Mouse (Mus musculus) lung, embryonic 14.5 days (tissue): ENCODE results near the gene Tgfb3. TPM values are rescaled to one million over a fixed set of nuclear protein-coding genes. Genes with fewer than 3 reads are reported as not detected.

Experiments used
- ATAC-seq: fragments of 200-750 bp; cut with Nextera tagmentation; 2 replicates; pipeline ENCODE4 v1.8.0; 2017; ENCODE audit warnings: mild to moderate bottlenecking, moderate TSS enrichment, moderate library complexity; ENCODE audit not compliant: insufficient read depth
- DNase-seq: peaks from one replicate; pipeline ENCODE4 v3.0.0-alpha.2; 2015
- H3K27ac ChIP-seq: fragments of 300-500 bp; sonication (generic); 2 replicates; pipeline ENCODE4 v1.5.1; 2014; ENCODE audit warnings: low read depth, mild to moderate bottlenecking, moderate library complexity
- H3K27me3 ChIP-seq: fragments of 300-500 bp; sonication (generic); 2 replicates; pipeline ENCODE4 v1.6.1; 2014; ENCODE audit warnings: low read length, control low read depth; ENCODE audit not compliant: insufficient read depth
- H3K36me3 ChIP-seq: fragments of 300-500 bp; sonication (generic); 2 replicates; pipeline ENCODE4 v1.6.1; 2014; ENCODE audit warnings: control low read depth; ENCODE audit not compliant: insufficient read depth
- H3K4me1 ChIP-seq: fragments of 300-500 bp; sonication (generic); 2 replicates; pipeline ENCODE4 v1.6.1; 2014; ENCODE audit warnings: antibody characterized with exemption, control low read depth; ENCODE audit not compliant: insufficient read depth
- H3K4me2 ChIP-seq: fragments of 300-500 bp; sonication (generic); 2 replicates; pipeline ENCODE4 v1.6.1; 2014; ENCODE audit warnings: mild to moderate bottlenecking
- H3K4me3 ChIP-seq: fragments of 300-500 bp; sonication (generic); 2 replicates; pipeline ENCODE4 v1.5.1; 2014; ENCODE audit warnings: low read depth, low read length
- H3K9ac ChIP-seq: fragments of 300-500 bp; sonication (generic); 2 replicates; pipeline ENCODE4 v1.6.1; 2014
- H3K9me3 ChIP-seq: fragments of 300-500 bp; sonication (generic); 2 replicates; pipeline ENCODE4 v1.6.1; 2016; ENCODE audit warnings: low read depth, low read length, control low read depth
- CTCF ChIP-seq: IDR thresholded peaks from 2 replicates; pipeline ENCODE4 v1.5.1; 2016; ENCODE audit warnings: antibody characterized with exemption, low read depth
- WGBS: fragments of 180-500 bp; shearing (Covaris S2); extraction: QIAGEN DNeasy Blood & Tissue Kit; methylation state at CpG from one replicate; pipeline ENCODE4 v1.1.7; 2014; 5-methylcytosine and 5-hydroxymethylcytosine counted together
- polyA plus RNA-seq: library from polyadenylated mRNA; unstranded; fragments of >200 nt; fragmentation: Nextera tagmentation; extraction: Ambion mirVana; gene quantifications from 2 replicates; pipeline ENCODE4 v1.2.1, GENCODE M21; 2014

Gene Tgfb3
- polyA plus RNA-seq, 1 experiment from 2014 or later = 50.5 TPM

GRCm38 (mm10) chr12:86049813-86050212, 29.0 kb downstream of the Tgfb3 start:
- H3K36me3 ChIP-seq = no peaks in the 10 kb centered on the region
- H3K4me3 ChIP-seq = no peak overlapping the region
- no peak overlapping the region for H3K27ac ChIP-seq
- DNase-seq (no peak), ATAC-seq (no peak)
- H3K9ac ChIP-seq = no peak overlapping the region
- no peak for TF ChIP-seq CTCF
- H3K9me3 ChIP-seq = no peaks in the 10 kb centered on the region
- H3K27me3 ChIP-seq = no peaks in the 10 kb centered on the region
- H3K4me2 ChIP-seq = no peak overlapping the region
- no peaks in the 10 kb centered on the region for H3K4me1 ChIP-seq
- WGBS = 79% methylated on average over 6 of the region's 6 CpGs

GRCm38 (mm10) chr12:86047376-86047775, 31.5 kb downstream of the Tgfb3 start:
- H3K9me3 ChIP-seq = peaks cover 6% of the 10 kb centered on the region; the same call in 1 of the 2 replicates
- ATAC-seq (no peak), DNase-seq (no peak)
- no peak overlapping the region for H3K9ac ChIP-seq
- no peak overlapping the region for H3K27ac ChIP-seq
- no peak overlapping the region for H3K4me2 ChIP-seq
- WGBS = 67% methylated on average over 8 of the region's 8 CpGs
- TF ChIP-seq CTCF = no peak
- no peaks in the 10 kb centered on the region for H3K4me1 ChIP-seq
- no peaks in the 10 kb centered on the region for H3K27me3 ChIP-seq
- H3K4me3 ChIP-seq = no peak overlapping the region
- no peaks in the 10 kb centered on the region for H3K36me3 ChIP-seq

- 96% methylated on average over 2 of the region's 2 CpGs for WGBS
- no peak overlapping the region for H3K9ac ChIP-seq
- H3K27me3 ChIP-seq = no peaks in the 10 kb centered on the region
- H3K4me2 ChIP-seq = no peak overlapping the region
- ATAC-seq (no peak), DNase-seq (no peak)
- no peak overlapping the region for H3K27ac ChIP-seq
- H3K4me1 ChIP-seq = no peaks in the 10 kb centered on the region
- peaks cover 6% of the 10 kb centered on the region; the same call in 1 of the 2 replicates for H3K9me3 ChIP-seq
- H3K4me3 ChIP-seq = no peak overlapping the region
- TF ChIP-seq CTCF = no peak
- no peaks in the 10 kb centered on the region for H3K36me3 ChIP-seq
These were observed 32.1 kb downstream of the Tgfb3 start for GRCm38 (mm10) chr12:86046776-86047175.

- Histone ChIP-seq H3K9ac (no peak overlapping the region), H3K4me3 (no peak overlapping the region), H3K36me3 (no peaks in the 10 kb centered on the region), H3K27me3 (no peaks in the 10 kb centered on the region), H3K9me3 (peaks cover 6% of the 10 kb centered on the region; the same call in 1 of the 2 replicates), H3K27ac (no peak overlapping the region), H3K4me1 (no peaks in the 10 kb centered on the region), H3K4me2 (no peak overlapping the region)
- 71% methylated on average over 5 of the region's 5 CpGs for WGBS
- no peak for TF ChIP-seq CTCF
- ATAC-seq = no peak
- DNase-seq = no peak
These were observed 32.7 kb downstream of the Tgfb3 start for GRCm38 (mm10) chr12:86046141-86046540.

GRCm38 (mm10) chr12:86039751-86040150, 39.1 kb downstream of the Tgfb3 start:
- DNase-seq = no peak
- no peak for TF ChIP-seq CTCF
- WGBS = 82% methylated on average over 6 of the region's 6 CpGs
- Histone ChIP-seq H3K36me3 (no peaks in the 10 kb centered on the region; the same call in 1 of the 2 replicates), H3K4me3 (no peak overlapping the region), H3K27me3 (no peaks in the 10 kb centered on the region), H3K9ac (no peak overlapping the region), H3K9me3 (peaks cover 6% of the 10 kb centered on the region; the same call in 1 of the 2 replicates), H3K4me1 (peaks cover 10% of the 10 kb centered on the region), H3K27ac (no peak overlapping the region), H3K4me2 (no peak overlapping the region)
- ATAC-seq = no peak

- no peak overlapping the region for H3K4me3 ChIP-seq
- H3K36me3 ChIP-seq = no peaks in the 10 kb centered on the region; the same call in 1 of the 2 replicates
- WGBS = 75% methylated on average over 5 of the region's 5 CpGs
- no peak overlapping the region for H3K27ac ChIP-seq
- DNase-seq (no peak), ATAC-seq (no peak)
- H3K9ac ChIP-seq = no peak overlapping the region
- no peak overlapping the region for H3K4me2 ChIP-seq
- TF ChIP-seq CTCF = no peak
- peaks cover 10% of the 10 kb centered on the region for H3K4me1 ChIP-seq
- H3K9me3 ChIP-seq = peaks cover 6% of the 10 kb centered on the region; the same call in 1 of the 2 replicates
- no peaks in the 10 kb centered on the region for H3K27me3 ChIP-seq
These were observed 39.8 kb downstream of the Tgfb3 start for GRCm38 (mm10) chr12:86039078-86039477.

- DNase-seq (peak; percentile 22), ATAC-seq (peak; percentile 57)
- Histone ChIP-seq H3K27ac (peak overlapping the region; percentile 58), H3K27me3 (no peaks in the 10 kb centered on the region), H3K4me3 (no peak overlapping the region), H3K36me3 (no peaks in the 10 kb centered on the region; the same call in 1 of the 2 replicates), H3K9me3 (no peaks in the 10 kb centered on the region), H3K9ac (no peak overlapping the region), H3K4me2 (peak overlapping the region; percentile 15; the same call in 1 of the 2 replicates), H3K4me1 (peaks cover 10% of the 10 kb centered on the region)
- TF ChIP-seq CTCF = no peak
- WGBS = 21% methylated on average over 12 of the region's 12 CpGs
These were observed 41.5 kb downstream of the Tgfb3 start for GRCm38 (mm10) chr12:86037235-86037921.
